Mouse (Mus musculus) E14TG2a.4 (cell line): ENCODE measurements around the gene Mtfr1l.

ENCODE experiments used
- CTCF ChIP-seq: conservative IDR thresholded peaks from 2 replicates; pipeline ENCODE4 v1.5.1; 2014; ENCODE audit warnings: low read length
- NANOG ChIP-seq: IDR thresholded peaks from 2 replicates; pipeline ENCODE4 v1.6.1; 2014; ENCODE audit warnings: borderline replicate concordance, low read length, mixed read lengths
- POU5F1 ChIP-seq: IDR thresholded peaks from 2 replicates; pipeline ENCODE4 v1.6.1; 2014; ENCODE audit warnings: low read length, borderline replicate concordance

- TF ChIP-seq CTCF (no peak), NANOG (no peak), POU5F1 (no peak)
Measured at GRCm38 (mm10) chr4:134526220-134526619, 9.0 kb downstream of the Mtfr1l start.
